Mouse (Mus musculus): ENCODE measurements around the gene Fzr1. TPM values are rescaled to one million over a fixed set of nuclear protein-coding genes. Genes with fewer than 3 reads are reported as not detected.

Fzr1 gene
- polyA plus RNA-seq, 1 experiment = 181 TPM

DNA sequence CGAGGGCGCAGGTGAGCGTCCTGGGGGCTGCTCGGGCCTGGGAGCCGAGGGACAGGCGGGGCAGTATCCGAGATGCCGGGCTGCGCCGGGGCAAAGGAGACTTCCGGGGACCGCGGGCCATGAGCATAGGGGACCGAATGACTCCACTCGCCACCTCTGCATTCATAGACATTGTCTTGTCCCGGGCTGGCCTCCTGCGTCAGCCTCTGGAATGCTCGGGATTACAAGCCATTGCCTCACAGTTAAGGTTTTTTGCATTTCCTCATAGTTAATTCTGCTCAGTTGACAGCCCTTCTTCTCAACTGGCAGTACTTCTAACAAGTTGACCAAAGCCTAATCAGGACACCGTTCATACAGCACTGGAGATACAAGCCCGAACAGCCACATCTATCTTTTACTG lies 56.9 kb downstream of the Fzr1 start:
- Histone ChIP-seq H3K27ac (ENCODE audit: control insufficient read depth, insufficient read depth, low read length) (no peak overlapping the region), H3K4me3 (ENCODE audit: control insufficient read depth, insufficient read depth, low read length) (peak overlapping the region; percentile 81), H3K36me3 (ENCODE audit: control insufficient read depth, insufficient read depth, low read length) (peaks cover 45% of the 10 kb centered on the region), H3K27me3 (ENCODE audit: control insufficient read depth, insufficient read depth, low read length) (no peaks in the 10 kb centered on the region), H3K4me1 (replicated peaks; ENCODE audit: control insufficient read depth, insufficient read depth, low read length) (peaks cover 31% of the 10 kb centered on the region)
- DNase-seq = no peak
- TF ChIP-seq CTCF (IDR thresholded peaks at IDR 0.05; ENCODE audit: borderline replicate concordance, control insufficient read depth, extremely low read depth, insufficient read depth, low read length, poor library complexity) = no peak
- no peak for TF ChIP-seq POLR2A (IDR thresholded peaks at IDR 0.05; ENCODE audit: control insufficient read depth, extremely low read depth, insufficient read depth, low read length, poor library complexity)
- WGBS = under 1% methylated on average over 20 of the region's 20 CpGs

DNA sequence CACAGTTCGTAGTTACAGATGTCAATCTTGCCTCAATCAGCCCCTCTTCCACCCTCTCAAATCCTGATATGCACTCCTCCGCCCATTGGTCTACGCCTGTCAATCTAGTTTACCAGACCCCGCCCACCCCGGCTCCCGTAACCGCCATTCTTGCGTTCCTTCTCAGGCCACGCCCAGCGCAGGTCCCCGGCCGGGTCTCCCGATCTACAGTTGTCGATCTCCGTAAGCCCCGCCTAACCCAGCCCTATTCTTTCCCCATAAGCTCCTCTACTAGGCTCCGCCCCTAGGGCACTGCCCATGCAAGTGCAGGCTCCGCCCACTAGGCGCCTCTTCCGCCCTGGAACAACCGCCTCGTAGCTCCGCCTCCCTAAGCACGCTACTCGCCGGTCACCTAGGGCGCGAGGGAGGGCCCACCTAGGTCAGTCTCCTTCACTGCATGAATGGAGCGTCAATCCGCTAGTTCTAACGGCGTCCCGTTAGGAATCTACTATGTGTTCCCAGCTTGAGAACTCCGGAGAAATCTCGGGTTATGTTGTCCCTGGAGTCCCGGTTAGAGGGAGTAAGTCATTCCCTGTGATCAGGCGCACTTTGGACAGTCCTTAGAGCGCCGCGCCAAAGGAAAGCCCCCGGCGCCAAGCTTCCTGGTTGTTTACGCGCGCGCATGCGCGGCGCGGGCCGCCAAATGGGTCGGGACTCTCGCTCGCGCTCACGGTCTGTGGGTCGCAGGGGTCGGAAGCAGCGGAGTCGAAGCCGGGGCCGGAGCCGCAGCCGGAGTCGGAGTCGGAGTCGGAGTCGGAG lies 57.6 kb downstream of the Fzr1 start, which contains the start of gene Cactin:
TSS of gene Cactin (plus strand) at position 554 of the 798 bp plus-strand sequence.
- WGBS = under 1% methylated on average over 68 of the region's 68 CpGs
- Histone ChIP-seq H3K27ac (ENCODE audit: control insufficient read depth, insufficient read depth, low read length) (peak within 1 kb of the TSS; percentile 66), H3K4me3 (ENCODE audit: control insufficient read depth, insufficient read depth, low read length) (peak within 1 kb of the TSS; percentile 81), H3K36me3 (ENCODE audit: control insufficient read depth, insufficient read depth, low read length) (peaks cover 38% of the 10 kb centered on the region), H3K27me3 (ENCODE audit: control insufficient read depth, insufficient read depth, low read length) (no peaks in the 10 kb centered on the region), H3K4me1 (replicated peaks; ENCODE audit: control insufficient read depth, insufficient read depth, low read length) (peaks cover 27% of the 10 kb centered on the region)
- TF ChIP-seq CTCF (IDR thresholded peaks at IDR 0.05; ENCODE audit: borderline replicate concordance, control insufficient read depth, extremely low read depth, insufficient read depth, low read length, poor library complexity) (peak; percentile 54; the same call in 1 of the 2 replicates), POLR2A (IDR thresholded peaks at IDR 0.05; ENCODE audit: control insufficient read depth, extremely low read depth, insufficient read depth, low read length, poor library complexity) (peak; percentile 54; the same call in 1 of the 2 replicates)
- peak; percentile 99 for DNase-seq

DNA sequence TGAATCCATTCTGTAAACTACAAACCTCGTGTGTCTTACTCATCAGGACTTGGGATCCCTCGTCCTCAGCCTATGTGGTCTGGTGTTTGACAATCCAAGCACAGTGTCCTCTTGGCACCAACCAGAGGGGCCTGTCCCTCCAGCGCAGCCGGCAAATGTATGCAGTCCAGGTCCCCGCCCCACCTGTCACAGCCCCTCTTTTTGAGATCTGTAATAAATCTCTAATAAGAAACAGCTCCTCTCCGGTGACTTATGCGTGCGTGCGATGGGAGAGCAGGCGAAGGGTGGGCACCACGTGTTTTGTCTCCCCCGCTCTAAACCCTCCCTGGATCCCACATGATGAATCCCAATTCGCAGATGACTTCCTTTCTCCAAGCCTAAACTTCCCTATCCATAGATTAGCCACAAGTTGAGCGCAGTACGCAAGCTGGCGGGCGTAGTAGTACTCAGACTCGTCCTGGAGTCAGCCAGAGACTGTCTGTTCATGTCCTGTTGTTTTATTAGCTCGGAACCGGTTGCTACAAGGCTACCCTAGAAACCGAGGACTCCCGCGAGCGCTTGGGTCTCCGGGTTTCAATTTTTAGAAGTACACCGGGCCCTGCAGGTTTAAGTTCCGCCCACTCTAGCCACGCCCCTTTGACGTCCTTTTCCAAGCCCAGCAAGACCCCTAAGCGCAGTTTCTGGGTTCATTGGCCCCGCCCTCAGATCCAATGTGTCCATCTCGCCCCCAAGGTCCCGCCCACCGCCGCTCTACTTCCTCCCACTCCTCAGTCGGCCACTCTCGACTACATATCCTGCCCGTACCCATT lies 58.4 kb downstream of the Fzr1 start:
- Histone ChIP-seq H3K27ac (ENCODE audit: control insufficient read depth, insufficient read depth, low read length) (peak overlapping the region; percentile 65), H3K4me3 (ENCODE audit: control insufficient read depth, insufficient read depth, low read length) (peak overlapping the region; percentile 47), H3K27me3 (ENCODE audit: control insufficient read depth, insufficient read depth, low read length) (no peaks in the 10 kb centered on the region), H3K36me3 (ENCODE audit: control insufficient read depth, insufficient read depth, low read length) (peaks cover 36% of the 10 kb centered on the region), H3K4me1 (replicated peaks; ENCODE audit: control insufficient read depth, insufficient read depth, low read length) (peaks cover 27% of the 10 kb centered on the region)
- no peak for TF ChIP-seq POLR2A (IDR thresholded peaks at IDR 0.05; ENCODE audit: control insufficient read depth, extremely low read depth, insufficient read depth, low read length, poor library complexity)
- no peak for TF ChIP-seq CTCF (IDR thresholded peaks at IDR 0.05; ENCODE audit: borderline replicate concordance, control insufficient read depth, extremely low read depth, insufficient read depth, low read length, poor library complexity)
- WGBS = 2% methylated on average over 38 of the region's 38 CpGs
- peak; percentile 96 for DNase-seq

DNA sequence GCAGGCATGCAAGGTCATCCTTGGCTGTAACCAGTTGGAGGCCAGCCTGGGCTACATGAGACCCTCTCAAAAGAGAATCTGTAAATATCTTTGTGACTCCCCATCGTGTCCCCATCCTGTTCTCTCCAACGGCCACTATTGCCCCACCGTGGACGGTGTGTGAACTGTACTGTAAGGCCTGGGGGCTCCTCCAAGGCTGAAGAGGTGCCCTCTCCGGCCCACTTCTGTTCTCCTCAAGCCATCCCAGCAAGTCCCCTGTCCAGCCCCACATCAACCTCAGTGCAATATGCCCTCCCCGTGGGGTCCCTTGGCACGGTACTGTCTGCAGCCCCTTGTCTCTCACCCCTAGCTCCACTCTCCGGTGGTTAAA lies 59.0 kb downstream of the Fzr1 start:
- H3K27ac ChIP-seq (ENCODE audit: control insufficient read depth, insufficient read depth, low read length) = peak overlapping the region; percentile 65
- 48% methylated on average over 8 of the region's 8 CpGs for WGBS
- peaks cover 33% of the 10 kb centered on the region for H3K36me3 ChIP-seq (ENCODE audit: control insufficient read depth, insufficient read depth, low read length)
- no peaks in the 10 kb centered on the region for H3K27me3 ChIP-seq (ENCODE audit: control insufficient read depth, insufficient read depth, low read length)
- TF ChIP-seq CTCF (IDR thresholded peaks at IDR 0.05; ENCODE audit: borderline replicate concordance, control insufficient read depth, extremely low read depth, insufficient read depth, low read length, poor library complexity) = no peak
- no peak for TF ChIP-seq POLR2A (IDR thresholded peaks at IDR 0.05; ENCODE audit: control insufficient read depth, extremely low read depth, insufficient read depth, low read length, poor library complexity)
- H3K4me3 ChIP-seq (ENCODE audit: control insufficient read depth, insufficient read depth, low read length) = no peak overlapping the region
- peaks cover 27% of the 10 kb centered on the region for H3K4me1 ChIP-seq (replicated peaks; ENCODE audit: control insufficient read depth, insufficient read depth, low read length)
- peak; percentile 52 for DNase-seq

DNA sequence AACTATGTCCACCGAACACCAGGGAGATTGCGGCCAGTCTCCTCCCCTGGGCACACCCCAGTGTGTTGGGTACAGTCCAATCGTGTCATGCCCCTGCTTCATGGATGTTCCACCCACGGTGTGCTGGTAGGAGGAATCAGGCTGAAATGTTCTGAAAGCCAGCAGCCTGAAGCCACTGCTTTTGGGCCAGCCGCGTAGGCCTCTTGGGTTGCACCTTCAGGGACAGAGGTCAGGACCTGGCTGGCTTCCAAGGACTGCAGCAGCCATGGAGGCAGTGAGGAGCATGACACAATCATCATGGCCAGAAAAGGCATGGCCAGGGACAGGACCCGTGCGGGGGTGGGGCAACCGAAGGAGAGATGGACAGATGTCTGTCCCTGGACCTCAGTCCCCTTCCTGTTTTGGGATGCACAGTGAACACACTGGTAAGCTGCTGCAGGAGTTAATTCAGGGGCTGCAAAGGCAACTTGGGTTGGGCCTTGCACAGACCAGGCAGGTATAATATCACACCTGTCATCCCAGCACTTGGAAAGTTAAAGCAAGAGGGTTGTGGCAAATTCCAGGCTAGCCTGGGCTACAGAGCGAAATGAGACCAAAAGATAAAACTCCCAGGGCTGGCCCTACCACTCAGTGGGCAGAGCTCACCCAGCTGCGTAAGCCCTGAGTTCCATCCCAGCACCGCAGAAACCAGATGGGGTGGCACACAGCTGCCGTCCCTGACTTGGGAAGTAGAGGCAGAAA lies 59.6 kb downstream of the Fzr1 start:
- Histone ChIP-seq H3K4me3 (ENCODE audit: control insufficient read depth, insufficient read depth, low read length) (no peak overlapping the region), H3K27me3 (ENCODE audit: control insufficient read depth, insufficient read depth, low read length) (no peaks in the 10 kb centered on the region), H3K36me3 (ENCODE audit: control insufficient read depth, insufficient read depth, low read length) (peaks cover 28% of the 10 kb centered on the region), H3K4me1 (replicated peaks; ENCODE audit: control insufficient read depth, insufficient read depth, low read length) (peaks cover 27% of the 10 kb centered on the region), H3K27ac (ENCODE audit: control insufficient read depth, insufficient read depth, low read length) (no peak overlapping the region)
- DNase-seq = no peak
- WGBS = 93% methylated on average over 13 of the region's 13 CpGs
- TF ChIP-seq POLR2A (IDR thresholded peaks at IDR 0.05; ENCODE audit: control insufficient read depth, extremely low read depth, insufficient read depth, low read length, poor library complexity) (no peak), CTCF (IDR thresholded peaks at IDR 0.05; ENCODE audit: borderline replicate concordance, control insufficient read depth, extremely low read depth, insufficient read depth, low read length, poor library complexity) (no peak)

DNA sequence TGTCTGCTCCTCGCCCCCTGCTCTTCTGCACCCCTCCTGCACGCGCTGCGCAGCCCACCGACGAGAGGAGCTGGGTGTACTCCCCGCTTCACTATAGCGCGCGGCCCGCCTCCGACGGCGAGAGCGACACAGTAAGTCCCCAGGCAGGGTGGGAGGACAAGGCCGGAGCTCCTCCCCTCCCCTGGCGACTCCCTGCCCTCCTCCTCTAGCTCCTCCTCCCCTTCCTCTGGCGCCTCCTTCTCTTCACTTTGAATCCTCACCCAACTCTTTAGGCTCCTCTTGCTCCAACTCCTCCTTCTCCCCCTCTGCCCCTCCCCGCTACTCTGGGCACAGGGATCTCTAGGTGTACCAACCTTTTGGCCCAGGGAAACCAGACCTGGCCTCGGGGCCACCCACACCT lies 61.0 kb downstream of the Fzr1 start:
- TF ChIP-seq CTCF (IDR thresholded peaks at IDR 0.05; ENCODE audit: borderline replicate concordance, control insufficient read depth, extremely low read depth, insufficient read depth, low read length, poor library complexity) = no peak
- Histone ChIP-seq H3K4me1 (replicated peaks; ENCODE audit: control insufficient read depth, insufficient read depth, low read length) (peaks cover 24% of the 10 kb centered on the region), H3K4me3 (ENCODE audit: control insufficient read depth, insufficient read depth, low read length) (no peak overlapping the region), H3K36me3 (ENCODE audit: control insufficient read depth, insufficient read depth, low read length) (peaks cover 23% of the 10 kb centered on the region), H3K27ac (ENCODE audit: control insufficient read depth, insufficient read depth, low read length) (no peak overlapping the region), H3K27me3 (ENCODE audit: control insufficient read depth, insufficient read depth, low read length) (no peaks in the 10 kb centered on the region)
- WGBS = 70% methylated on average over 20 of the region's 20 CpGs
- no peak for DNase-seq

Data from thymus, adult 2 months (tissue).